Mouse (Mus musculus): ENCODE measurements at regions not wholly inside any gene's neighbourhood (a gene's known extent, or its start where the extent isn't known, plus 50 kb on each side); places are given as distances from the start of the nearest gene placed in this dataset.

- TF ChIP-seq CTCF (IDR thresholded peaks at IDR 0.05), result no peak
- no peak for TF ChIP-seq EP300 (IDR thresholded peaks at IDR 0.05)
Observed at GRCm38 (mm10) chr4:124181335-124181734, 263.5 kb upstream of the 4930535I16Rik start.

Data from lung, postnatal 0 days (tissue).